Mouse (Mus musculus) G1E (cell line): ENCODE results near the gene Gm5617.

Source experiments
- CTCF ChIP-seq: IDR thresholded peaks from 2 replicates; pipeline ENCODE4 v1.5.1; 2012; ENCODE audit warnings: low read depth, low read length, inconsistent platforms, mixed read lengths
- GATA1 ChIP-seq: IDR thresholded peaks from 2 replicates; pipeline ENCODE4 v1.6.1; 2012; ENCODE audit warnings: borderline replicate concordance, low read length, inconsistent platforms, mixed read lengths
- GATA2 ChIP-seq: IDR thresholded peaks from 2 replicates; pipeline ENCODE4 v1.6.1; 2012; ENCODE audit warnings: low read depth, low read length, inconsistent platforms, borderline replicate concordance
- POLR2AphosphoS5 ChIP-seq: IDR thresholded peaks from 2 replicates; pipeline ENCODE4 v1.6.1; 2012; ENCODE audit warnings: low read depth, low read length, inconsistent platforms; ENCODE audit not compliant: insufficient replicate concordance
- TAL1 ChIP-seq: conservative IDR thresholded peaks from 2 replicates; pipeline ENCODE4 v1.6.1; 2012; ENCODE audit warnings: low read depth, low read length, inconsistent platforms, mixed read lengths

GRCm38 (mm10) chr9:48495548-48495932 is 298 bp downstream of the Gm5617 start:
- no peak for TF ChIP-seq CTCF
- TF ChIP-seq GATA1: no peak
- TF ChIP-seq POLR2AphosphoS5: no peak
- no peak for TF ChIP-seq GATA2
- no peak for TF ChIP-seq TAL1
